8 mouse cellular contexts compared by ENCODE assay signal in the genomic region with DNA sequence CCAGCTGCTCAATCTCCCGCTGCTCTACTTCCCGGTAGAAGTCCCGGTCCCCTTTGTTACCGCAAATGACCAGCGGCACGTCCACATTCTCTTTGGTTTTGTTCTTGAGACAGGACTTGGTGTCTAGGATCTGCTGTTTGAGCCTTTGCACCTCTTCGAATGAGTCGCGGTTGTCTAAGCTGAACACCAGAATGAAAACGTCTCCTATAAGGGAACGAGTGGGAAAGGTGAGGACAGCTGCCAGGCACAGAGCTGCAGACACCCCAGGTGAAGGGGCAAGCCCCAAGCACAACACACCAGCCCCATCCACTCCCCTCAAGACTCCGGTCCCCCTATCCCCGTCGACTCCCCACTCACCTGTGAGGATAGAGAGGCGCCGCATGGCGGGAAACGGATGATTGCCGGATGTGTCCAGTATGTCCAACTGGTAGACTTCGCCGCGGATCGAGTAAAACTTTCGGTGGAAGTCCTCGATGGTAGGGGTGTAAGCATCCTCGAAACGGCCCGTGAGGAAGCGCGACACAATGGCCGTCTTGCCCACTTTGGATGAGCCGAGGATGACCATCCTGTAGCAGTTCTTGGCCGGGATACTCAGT. TPM values are rescaled to one million over a fixed set of nuclear protein-coding genes. Genes with fewer than 3 reads are reported as not detected.
A peak's percentile ranks its signal among the peaks of the same experiment; 100 is the strongest.
DNase-seq lines count a peak whose midpoint lies in the region; ATAC-seq lines count a peak whose summit lies in the region.

No protein-coding gene starts in this region.

- ATAC-seq in heart, embryonic 13.5 days (ENCODE audit: extremely low read depth, insufficient number of reproducible peaks, low FRiP score, low TSS enrichment) = no peak; the same call in 1 of the 2 replicates
- ATAC-seq in midbrain, embryonic 13.5 days = peak; percentile 32; the same call in 1 of the 2 replicates
- ATAC-seq in frontal cortex, adult (ENCODE audit: low TSS enrichment) = no peak

- H3K9ac ChIP-seq in heart, embryonic 13.5 days = peak overlapping the region; percentile 77
- H3K9ac ChIP-seq in midbrain, embryonic 13.5 days (replicated peaks) = peak overlapping the region; percentile 52

- peaks cover 13% of the 10 kb centered on the region; the same call in 1 of the 2 replicates for H3K27me3 ChIP-seq in heart, embryonic 13.5 days (replicated peaks)
- H3K27me3 ChIP-seq in midbrain, embryonic 13.5 days = peaks cover 37% of the 10 kb centered on the region

- H3K4me3 ChIP-seq in heart, embryonic 13.5 days = peak overlapping the region; percentile 57
- peak overlapping the region; percentile 46 for H3K4me3 ChIP-seq in midbrain, embryonic 13.5 days (replicated peaks)

- H3K27ac ChIP-seq in heart, embryonic 13.5 days (replicated peaks) = peak overlapping the region; percentile 87
- H3K27ac ChIP-seq in midbrain, embryonic 13.5 days = no peak overlapping the region

- peaks cover 25% of the 10 kb centered on the region for H3K36me3 ChIP-seq in heart, embryonic 13.5 days
- H3K36me3 ChIP-seq in midbrain, embryonic 13.5 days = peaks cover 24% of the 10 kb centered on the region

- no peaks in the 10 kb centered on the region for H3K9me3 ChIP-seq in heart, embryonic 13.5 days
- no peaks in the 10 kb centered on the region for H3K9me3 ChIP-seq in midbrain, embryonic 13.5 days

- 2% methylated on average over 33 of the region's 33 CpGs for WGBS in heart, embryonic 13.5 days
- 2% methylated on average over 33 of the region's 33 CpGs for WGBS in midbrain, embryonic 13.5 days

- H3K4me1 ChIP-seq in heart, embryonic 13.5 days = peaks cover 66% of the 10 kb centered on the region
- peaks cover 23% of the 10 kb centered on the region for H3K4me1 ChIP-seq in midbrain, embryonic 13.5 days (replicated peaks)

- DNase-seq in adrenal gland, adult 8-10 months = peak; percentile 24
- no peak for DNase-seq in adrenal gland, adult 2 months
- peak; percentile 20 for DNase-seq in urinary bladder, postnatal 14 days (ENCODE audit: low spot score)
- no peak for DNase-seq in urinary bladder, postnatal 10 days (ENCODE audit: low spot score)
- peak; percentile 36 for DNase-seq in kidney, postnatal 14 days

- peak overlapping the region; percentile 80 for H3K4me2 ChIP-seq in heart, embryonic 13.5 days
- peak overlapping the region; percentile 87 for H3K4me2 ChIP-seq in midbrain, embryonic 13.5 days (replicated peaks)

RNA-seq across cellular contexts. Expression of a gene that starts 0.5 kb away (rescaled TPM):
- 10 to 100 TPM; 19.1 to 34.7 (median 26.7) TPM for total RNA-seq in adrenal gland, adult 8-10 months (2022)
- total RNA-seq in adrenal gland, adult 2 months (2021) = 10 to 100 TPM; 20.7 to 43.3 TPM
- 24.8 and 31.6 TPM in 2 replicates for polyA plus RNA-seq in adrenal gland, adult 2 months (2012; rRNA removed)
- polyA plus RNA-seq in heart, embryonic 13.5 days (2015; fragmentation: Nextera tagmentation; extraction: Ambion mirVana) = 8.0 and 8.3 TPM in 2 replicates
- polyA plus RNA-seq in midbrain, embryonic 13.5 days (2015; fragmentation: Nextera tagmentation; extraction: Ambion mirVana) = 0.72 and 1.3 TPM in 2 replicates

RNA-seq across cellular contexts. Expression of a gene that starts 16.3 kb away (rescaled TPM):
- 10 to 100 TPM; 29.4 to 39.1 (median 33.2) TPM for total RNA-seq in adrenal gland, adult 8-10 months (2022)
- 10 to 100 TPM; 23.4 to 32.5 TPM for total RNA-seq in adrenal gland, adult 2 months (2021)
- 42.9 and 47.6 TPM in 2 replicates for polyA plus RNA-seq in adrenal gland, adult 2 months (2012; rRNA removed)
- 42.6 and 48.2 TPM in 2 replicates for polyA plus RNA-seq in heart, embryonic 13.5 days (2015; fragmentation: Nextera tagmentation; extraction: Ambion mirVana)
- polyA plus RNA-seq in midbrain, embryonic 13.5 days (2015; fragmentation: Nextera tagmentation; extraction: Ambion mirVana) = 34.1 and 34.9 TPM in 2 replicates

Comparison
In these comparisons a context has a peak if more than half of its experiments do, and no peak if none do; other contexts are left out.
1. DNase-seq: peak in adrenal gland, adult 8-10 months (single experiment), urinary bladder, postnatal 14 days (single experiment) and kidney, postnatal 14 days (single experiment); none in adrenal gland, adult 2 months (single experiment) and urinary bladder, postnatal 10 days (single experiment).